Mouse (Mus musculus): ENCODE data around the gene Col18a1. TPM values are rescaled to one million over a fixed set of nuclear protein-coding genes. Genes with fewer than 3 reads are reported as not detected.
A peak's percentile ranks its signal among the peaks of the same experiment; 100 is the strongest.
"Not testable (repeated sequence)": the region's sequence is repeated elsewhere in the genome, so short reads cannot be mapped to it uniquely, and the experiment has no call there.

The Col18a1 gene
- total RNA-seq, 4 experiments from 2014 or later, result 5.5 to 9.3 (median 7.7) TPM

DNA sequence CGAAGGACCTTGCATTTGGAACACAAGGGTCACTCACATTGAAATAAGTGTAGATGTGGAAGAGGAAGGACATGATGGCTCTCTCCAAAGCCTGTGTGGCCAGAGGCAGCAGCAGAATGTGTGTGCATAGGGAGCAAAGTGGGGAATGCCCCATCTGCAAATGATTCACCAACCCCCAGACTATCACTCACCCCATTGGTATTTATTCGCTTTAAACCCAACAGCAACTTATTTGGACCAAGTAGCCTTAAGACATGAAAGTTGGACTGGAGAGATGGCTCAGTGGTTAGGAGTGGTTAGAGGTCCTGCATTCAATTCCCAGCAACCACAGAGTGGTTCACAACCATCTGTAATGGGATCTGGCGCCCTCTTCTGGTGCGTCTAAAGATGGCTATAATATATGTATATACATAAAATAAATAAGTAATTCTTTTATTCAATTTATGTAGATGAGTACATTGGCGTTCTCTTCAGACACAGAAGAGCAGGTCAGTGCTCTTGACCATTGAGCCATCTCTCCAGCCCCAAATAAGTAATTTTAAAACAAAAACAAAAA is 31.0 kb downstream of the Col18a1 start:
- no peak for DNase-seq (ENCODE audit: low spot score)

DNA sequence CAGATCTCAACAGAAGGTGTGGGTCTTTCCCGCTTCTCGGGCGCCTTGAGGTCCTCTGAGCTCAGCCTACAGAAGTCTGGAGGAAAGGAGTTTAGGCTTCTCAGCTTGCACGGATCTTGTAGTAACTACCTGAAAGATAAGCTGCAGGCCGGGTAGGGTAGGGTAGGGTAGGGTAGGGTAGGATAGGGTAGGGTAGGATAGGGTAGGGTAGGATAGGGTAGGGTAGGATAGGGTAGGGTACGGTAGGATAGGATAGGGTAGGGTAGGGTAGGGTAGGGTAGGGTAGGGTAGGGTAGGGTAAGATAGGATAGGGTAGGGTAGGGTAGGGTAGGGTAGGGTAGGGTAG is 31.6 kb downstream of the Col18a1 start:
- DNase-seq (ENCODE audit: low spot score), result not testable (repeated sequence)

DNA sequence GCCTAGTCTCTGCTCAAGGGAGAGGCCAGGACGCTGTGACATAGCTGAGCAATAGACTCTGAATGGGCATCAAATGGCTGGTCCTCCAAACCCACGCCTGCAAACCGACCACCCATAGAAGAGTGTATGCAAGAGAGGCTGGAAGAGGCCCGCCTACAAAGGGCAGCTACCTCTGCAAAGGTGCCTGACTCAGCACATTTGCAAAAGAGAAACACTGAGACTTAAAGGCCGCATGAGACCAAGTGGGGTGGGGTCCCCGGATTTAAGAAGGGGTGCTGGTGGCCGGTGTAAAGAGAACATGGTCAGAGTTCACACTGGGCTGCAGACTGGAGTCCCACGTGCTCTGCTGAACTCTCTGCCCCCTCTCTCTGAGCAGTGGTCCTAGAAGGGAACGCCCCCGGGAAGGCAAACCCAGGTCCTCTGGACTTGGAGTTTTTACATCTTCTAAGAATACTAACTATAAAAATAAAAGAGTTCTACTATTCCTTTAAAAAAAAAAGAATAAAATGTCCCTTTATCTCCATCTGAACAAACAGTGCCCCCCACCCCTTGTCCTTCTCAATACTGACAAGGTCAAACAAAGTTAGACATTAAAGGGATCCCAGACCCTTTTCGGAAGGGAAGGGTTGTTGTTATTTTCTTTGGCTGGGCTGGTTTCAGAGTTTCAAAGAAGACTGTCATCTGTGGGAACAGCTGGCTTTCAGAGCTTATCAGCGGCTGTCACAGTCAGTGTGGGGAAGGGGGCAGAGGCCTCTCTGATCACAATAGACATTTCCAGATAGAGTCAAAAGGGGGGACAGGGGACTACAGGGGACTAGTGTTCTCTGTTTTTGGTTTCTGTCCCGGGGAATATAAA is 32.2 kb downstream of the Col18a1 start:
- no peak for DNase-seq (ENCODE audit: low spot score)

DNA sequence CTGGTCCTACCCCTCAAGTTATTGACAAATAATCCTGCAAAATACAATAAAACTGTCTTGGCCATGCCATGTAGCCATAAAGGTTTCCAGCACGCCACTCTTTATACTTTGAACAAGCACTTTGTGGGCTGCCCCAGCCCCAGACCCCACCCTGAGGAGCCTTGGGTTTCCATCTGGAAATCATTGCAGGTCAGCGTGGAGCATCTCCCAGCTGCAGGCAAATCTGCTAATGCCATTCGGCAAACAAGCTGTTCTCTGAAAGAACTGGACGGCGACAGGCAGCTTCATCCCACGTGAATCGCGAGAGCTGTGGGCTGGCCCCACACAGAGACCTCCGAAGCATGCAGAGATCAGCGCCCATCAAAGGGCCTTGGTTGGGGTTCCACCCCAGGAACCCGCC is 34.2 kb downstream of the Col18a1 start:
- no peak for DNase-seq (ENCODE audit: low spot score)

DNA sequence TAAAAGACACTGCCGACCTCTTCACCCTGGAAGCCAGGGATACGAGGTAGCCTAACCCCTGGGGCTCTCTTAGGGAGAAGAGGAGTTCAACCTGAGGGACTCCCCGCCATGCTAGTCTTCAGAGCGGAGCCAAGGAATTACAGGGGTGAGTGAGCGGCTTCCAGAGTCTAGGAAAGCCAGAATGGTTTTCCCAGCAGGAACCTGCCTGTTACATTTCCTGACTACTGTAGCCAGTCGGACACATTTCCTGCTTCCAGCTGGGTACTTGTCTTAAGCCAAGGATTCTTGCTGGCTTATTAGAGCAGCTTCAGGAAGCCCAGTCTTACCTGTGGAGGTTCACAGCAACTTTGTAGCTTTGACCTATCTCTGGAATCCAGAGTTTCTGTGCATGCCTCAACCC is 34.8 kb downstream of the Col18a1 start:
- DNase-seq (ENCODE audit: low spot score), result no peak

DNA sequence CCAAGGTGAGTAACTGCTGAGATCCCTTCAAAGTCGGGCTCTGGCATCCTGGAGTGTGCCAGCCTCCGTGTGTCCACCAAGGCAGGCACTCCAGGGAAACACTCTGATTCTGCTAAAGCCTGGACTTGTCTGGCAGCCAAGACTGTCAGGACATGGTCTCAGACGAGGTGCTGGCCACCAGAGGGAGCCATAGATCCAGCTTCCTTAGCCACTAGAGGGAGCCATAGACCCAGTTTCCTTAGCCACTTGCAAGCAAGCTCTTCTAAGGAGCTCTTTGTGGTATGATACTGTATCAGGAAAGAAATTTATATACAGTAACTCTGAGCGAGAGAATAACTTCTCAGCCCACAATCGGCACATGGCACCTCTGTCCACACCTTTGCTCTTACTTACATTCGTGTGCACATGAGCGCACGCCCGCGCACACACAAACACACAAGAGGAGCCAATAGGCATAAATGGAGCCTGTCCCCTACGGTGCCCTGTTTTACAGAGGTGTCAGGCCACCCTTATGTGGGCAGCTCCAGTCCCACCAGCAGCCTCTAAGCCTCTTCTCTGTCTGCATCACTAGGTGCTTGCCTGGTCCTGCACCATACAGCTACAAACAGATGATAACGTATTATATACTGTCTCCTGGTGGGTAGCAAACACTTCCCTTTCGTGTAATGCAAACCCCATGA is 35.6 kb downstream of the Col18a1 start:
- DNase-seq (ENCODE audit: low spot score), result peak; percentile 93

DNA sequence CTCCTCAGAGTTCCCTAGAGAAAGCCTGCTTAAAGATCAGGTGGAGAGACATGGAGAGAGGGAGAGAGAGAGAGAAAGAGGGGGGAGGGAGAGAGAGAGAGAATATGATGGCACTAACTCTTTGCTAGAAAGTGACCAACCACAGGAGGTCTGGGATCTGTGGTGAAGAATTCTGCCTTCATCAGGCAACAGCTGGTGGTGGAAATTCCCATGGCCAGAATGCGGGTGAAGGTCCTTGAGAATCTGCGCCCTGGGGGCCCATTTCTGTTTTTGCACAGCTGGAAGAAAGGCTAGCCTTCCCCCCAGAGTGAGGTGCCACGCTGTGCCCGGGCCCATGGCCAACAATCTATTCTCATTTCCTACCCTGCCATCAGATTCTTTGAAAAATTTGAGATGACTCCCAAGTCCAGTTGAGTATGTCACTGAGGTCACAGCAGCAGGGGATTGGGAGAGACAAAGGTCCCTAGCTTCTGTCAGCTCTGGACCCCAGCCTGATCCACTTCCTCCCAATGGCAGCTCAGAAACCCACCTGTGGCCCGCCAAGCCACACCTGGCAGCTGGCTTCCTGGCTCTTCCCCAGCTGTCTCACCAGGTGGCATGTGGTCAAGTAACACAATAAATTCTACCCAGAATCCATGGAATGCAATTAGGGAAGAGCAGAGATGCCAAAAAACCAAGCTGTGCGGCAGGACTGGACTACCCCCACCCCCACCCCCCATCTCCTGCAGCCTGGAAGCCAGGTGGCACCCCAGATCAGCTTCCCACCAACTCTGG is 36.5 kb downstream of the Col18a1 start:
- no peak for DNase-seq (ENCODE audit: low spot score)

DNA sequence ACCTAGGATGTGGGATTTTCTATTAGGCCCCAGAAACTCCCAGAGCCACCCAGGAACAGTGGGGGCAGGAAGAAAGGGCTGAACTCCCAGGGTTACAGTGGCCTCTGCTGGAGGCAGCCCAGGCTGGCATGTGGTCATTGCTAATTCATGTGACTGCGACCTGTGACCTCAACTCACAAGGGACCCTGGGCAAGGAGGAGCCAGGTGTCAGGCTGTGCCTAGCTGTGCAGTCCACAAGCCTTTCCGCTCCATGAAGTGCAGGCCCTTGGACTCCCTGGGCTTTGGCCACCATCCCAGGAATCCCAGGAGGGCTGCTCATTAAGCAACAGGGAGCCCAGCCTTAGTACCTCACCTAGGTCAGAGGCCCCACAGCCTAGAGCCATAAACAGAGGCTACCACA is 38.4 kb downstream of the Col18a1 start:
- DNase-seq (ENCODE audit: low spot score), result no peak

DNA sequence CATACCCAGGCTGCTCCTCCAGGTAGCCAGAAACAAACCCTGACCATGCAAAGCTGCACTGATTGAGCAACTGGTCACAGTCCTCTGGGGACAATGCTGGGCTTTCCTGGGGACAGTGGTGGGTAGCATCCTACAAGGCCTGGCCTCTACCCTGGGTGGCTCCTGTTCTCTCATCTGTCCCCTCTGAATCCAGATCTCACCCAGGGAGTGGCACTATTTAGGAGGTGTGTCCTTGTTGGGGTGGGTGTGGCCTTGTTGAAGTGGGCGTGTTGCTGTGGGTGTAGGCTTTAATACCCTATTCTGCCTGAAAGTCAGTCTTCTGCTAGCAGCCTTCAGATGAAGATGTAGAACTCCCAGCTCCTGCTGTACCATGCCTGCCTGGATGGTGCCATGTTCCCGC is 39.8 kb downstream of the Col18a1 start:
- DNase-seq (ENCODE audit: low spot score), result no peak

DNA sequence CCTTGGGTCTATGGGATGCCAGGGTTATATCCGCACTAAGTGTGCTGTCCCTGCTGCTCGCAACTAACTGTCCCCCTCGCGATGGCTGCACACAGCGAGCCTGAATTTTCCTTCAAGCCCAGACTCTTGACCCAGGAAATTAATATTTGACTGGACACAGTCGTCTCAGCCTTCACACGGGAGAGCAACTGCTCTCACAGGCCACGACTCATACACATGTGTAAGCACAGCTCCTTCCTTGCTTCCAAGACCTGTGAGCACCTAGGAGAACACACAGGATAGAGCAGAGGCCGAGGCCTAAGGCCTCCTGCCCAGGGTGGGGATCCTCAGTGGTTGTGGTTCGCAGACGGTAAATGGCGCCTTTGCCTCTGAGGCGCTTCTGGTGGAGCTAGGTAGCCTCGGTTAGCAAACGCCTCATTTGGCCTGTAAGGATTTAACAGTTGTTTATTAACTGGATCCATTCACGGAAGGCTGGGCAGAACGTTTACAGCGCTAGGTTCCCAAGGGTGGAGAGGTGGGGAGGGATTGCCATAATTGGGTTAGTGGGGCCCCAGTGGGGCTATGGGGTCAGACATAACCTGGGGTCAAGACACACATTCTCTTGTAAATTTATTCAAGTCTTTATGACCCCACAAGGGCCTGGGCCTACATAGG is 41.1 kb downstream of the Col18a1 start:
- DNase-seq (ENCODE audit: low spot score), result no peak

DNA sequence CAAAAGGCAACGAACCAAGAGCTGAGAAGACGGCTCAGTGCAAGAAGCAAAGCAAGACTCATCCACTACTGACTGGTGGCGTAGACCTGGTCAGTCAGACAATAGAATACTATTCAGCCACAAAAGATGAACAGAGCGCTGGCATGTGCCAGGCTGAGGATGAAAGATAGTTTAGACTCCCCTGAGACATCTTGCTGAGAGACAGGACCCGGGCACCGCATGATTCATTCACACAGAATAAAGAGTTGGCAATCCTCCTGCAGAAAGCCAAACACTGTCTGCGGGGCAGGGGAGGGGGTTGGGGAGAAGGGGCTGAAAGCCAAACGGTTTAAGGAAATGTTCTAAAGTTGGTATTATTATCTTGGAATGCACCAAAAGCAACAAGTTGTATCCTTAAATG is 42.4 kb downstream of the Col18a1 start:
- DNase-seq (ENCODE audit: low spot score), result no peak

DNA sequence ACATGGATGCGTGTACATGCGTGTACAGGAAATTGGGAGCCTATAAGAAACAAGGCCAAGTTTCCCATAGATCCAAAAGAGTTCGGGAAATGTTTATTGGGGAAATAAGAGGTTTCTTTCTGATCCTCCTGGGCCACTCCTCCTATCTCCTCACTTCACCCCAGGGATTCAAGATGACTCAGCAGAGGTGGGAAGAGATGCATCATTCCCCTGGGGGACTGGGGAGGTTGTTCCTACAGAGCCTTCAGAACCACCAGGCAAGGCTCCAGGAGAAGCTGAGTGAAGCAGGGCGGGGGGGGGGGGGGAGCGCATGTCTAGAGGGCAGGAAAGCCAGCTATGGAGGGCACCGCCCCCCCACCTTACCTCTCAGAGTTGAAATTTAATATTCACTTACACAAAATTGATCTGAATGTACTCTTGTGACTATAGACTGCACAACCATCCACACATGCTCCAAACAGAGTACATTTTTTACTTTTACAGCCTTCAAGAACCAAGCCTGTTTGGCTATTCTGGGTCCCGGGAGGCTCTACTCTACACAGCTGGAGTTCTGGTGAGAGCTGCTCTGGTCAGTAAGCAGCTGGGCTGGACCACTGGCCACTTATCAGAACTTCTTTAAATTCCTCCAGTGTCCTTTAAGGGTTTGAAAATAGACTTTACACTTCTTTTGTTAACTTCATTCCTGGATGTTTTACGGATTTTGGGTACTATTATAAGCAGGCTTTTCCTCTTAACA is 44.9 kb downstream of the Col18a1 start:
- DNase-seq (ENCODE audit: low spot score), result no peak

DNA sequence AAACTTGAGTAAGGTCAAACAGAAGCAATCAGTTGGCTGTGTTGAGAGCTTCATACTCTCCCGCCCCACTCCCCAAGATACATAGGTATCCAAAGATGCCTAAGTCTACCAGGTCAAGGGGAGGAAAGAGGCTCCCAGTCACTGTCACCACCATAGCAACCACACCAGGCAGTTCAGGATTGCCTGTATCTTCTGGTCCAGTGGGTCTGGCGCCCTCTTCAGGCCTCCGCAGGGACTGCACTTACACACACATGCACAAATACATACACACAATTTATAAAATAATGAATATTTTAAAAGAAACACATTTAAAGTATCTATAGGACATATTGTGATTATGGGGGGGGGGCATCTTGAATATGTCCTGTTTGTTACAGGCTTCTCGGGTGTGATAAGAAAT is 45.8 kb downstream of the Col18a1 start:
- DNase-seq (ENCODE audit: low spot score), result no peak

DNA sequence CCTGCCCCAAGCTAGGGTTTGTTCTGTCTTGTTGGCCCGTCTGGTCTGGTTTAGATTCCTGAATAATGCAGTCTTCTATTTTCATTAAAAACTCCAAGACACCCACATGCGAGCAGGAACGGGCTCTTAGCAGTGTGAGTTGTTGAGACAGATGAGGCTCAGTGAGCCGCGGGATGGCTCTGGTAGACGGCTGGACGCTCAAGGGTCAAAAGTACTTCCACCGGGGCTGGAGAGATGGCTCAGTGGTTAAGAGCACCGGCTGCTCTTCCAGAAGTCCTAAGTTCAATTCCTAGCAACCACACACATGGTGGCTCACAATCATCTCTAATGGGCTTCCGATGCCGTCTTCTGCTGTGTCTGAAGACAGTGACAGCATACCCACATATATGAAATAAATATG is 46.9 kb downstream of the Col18a1 start:
- DNase-seq (ENCODE audit: low spot score), result no peak

DNA sequence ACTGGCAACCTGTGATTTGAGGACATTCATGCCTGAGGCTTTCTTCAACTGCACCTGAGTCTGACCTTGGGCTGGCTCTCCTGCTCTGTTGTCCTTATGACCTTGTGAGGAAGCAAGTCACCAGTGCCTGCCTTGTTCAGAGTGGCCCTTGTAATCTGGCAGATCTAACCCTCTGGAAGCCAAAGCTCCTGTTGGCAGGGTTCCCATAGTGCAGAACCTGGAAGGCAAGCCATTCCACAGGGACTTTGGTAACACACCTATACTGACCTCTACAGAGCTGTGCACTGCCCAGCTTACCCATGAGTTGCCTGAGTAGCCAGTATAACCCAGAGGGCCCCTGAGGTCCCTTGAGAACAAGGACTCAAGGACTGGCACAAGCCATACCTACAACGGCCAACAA is 48.0 kb downstream of the Col18a1 start:
- no peak for DNase-seq (ENCODE audit: low spot score)

DNA sequence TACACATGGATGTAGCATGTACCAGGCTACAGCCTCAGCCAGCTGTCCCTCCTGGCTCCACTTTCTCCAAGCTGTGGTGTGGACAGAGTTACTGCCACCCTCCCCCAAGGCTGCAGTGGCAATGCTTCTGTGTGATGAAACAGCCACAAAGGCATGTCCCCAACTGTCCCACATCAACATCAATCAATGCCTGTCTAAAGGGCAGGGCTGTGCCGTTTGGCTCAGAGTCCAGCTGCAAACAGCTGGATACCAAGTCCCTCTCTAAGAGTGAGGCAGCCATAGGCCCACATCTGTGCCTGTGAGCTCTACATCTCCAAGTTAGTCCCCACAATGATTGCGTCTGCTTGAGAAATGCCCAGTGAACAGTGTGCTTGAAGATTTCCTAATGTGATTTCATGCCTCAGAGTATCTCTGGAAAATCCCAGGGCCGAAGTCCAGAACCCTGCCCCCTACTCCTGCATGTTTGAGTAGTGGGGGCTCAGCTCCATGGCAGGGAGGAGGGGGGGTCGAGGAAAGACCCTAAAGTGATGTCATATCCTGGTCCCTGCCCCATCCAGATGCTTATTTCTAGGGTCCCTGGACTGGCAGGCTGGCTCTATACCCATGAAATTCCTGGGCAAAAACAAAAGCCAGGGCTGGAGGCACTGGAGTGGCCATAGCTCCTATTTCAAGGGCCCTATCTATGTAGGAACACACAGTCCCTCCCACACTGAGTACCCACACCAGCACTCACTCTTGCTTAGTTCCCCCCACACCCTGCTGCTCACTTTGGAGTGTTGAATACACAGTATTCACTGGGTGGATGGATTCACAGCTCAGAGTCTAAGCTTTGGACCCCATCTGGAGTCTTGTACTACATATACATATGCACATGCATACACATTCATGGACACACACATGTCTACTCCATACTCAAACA is 49.6 kb downstream of the Col18a1 start:
- DNase-seq (ENCODE audit: low spot score), result no peak

DNA sequence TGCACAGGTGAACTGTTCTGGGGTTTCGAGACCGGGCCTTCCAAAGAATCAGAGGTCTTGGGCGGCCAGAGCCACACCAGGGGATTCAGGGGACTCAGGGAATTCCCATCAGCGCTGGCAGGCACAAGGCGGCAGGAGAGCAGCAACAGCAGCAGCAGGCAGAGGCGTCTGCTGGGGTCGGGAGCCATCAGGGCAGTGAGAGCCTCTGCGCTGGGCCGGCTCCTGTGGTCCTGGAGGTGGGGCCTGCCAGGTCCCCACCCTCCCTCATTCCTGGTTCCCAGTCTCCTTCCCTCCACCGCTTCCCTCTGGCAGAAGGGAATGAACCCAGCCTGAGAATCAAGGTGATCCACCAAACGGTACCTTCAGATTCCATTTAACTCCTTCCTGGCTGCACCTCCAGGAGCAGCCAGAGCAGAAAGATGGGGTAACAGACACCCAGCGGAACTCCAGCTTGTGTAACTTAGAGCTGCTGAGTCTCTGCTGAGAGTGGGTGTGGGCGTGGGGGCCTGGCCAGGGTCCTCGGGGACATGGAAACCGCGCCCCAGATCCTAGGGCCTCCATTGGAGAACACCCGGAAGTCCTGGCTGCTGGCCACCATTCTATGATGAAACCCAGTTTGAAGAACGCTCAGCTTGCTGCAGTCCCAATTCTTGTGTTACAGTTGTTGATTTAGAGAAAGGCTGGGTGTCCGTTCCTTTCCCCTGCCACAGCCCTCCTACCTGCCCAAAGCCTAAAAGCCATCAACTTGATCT is 52.7 kb downstream of the Col18a1 start:
- peak; percentile 65 for DNase-seq (ENCODE audit: low spot score)

DNA sequence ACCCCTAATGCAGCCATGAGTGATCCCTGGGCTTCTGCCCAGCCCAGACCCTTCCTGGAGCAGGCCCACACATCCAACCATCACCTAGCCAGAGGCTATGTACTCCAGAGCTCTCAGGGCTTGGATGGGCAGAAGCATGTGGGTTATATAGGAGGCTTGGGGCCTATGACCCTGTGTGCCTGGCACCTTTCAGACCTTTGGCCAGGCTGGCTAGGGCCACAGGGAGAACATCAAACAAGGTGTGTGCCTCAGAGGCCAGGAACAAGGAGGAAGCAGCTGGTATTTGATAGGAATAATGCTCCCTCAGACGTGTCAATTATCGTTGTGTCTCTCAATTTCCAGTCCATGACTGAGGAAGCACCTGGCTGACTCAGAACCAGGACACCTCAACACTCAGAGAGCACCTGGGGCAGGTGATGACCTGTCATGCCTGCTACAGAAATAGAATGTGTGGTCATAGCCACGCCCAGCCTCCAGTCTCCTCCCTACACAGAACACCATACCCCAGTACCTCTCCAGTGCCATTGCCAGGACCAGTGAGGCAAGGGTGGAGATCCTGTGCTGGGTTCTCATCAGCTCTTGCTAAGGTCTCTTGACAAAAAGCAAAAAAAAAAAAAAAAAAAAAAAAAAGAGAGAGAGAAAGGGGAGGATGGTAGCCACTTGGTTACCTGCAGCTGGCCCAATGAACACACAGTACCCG is 54.6 kb downstream of the Col18a1 start:
- no peak for DNase-seq (ENCODE audit: low spot score)

DNA sequence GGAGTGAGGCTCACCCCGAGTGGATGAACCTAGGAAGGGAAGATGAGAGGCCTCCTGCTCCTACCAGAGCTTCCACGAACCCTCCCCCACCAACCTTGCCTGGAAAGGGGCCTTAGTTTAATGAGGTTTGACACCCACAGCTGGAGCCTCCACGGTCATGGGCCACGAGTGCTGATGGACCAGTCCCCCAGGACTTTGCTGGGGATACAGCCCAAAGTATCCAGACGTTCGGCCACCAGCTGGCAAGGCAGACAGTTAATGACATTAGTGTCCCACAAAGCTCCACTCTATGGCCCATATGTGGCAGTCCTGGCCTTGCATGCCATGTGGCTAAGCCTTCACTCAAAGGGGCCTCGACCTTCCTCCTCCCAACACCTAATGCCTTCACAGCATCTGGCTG is 55.5 kb downstream of the Col18a1 start:
- no peak for DNase-seq (ENCODE audit: low spot score)

Data from heart, adult 8-10 months (tissue).